Mouse (Mus musculus): ENCODE results near the gene Tmem25. TPM values are rescaled to one million over a fixed set of nuclear protein-coding genes. Genes with fewer than 3 reads are reported as not detected.
"Not testable (repeated sequence)": the region's sequence is repeated elsewhere in the genome, so short reads cannot be mapped to it uniquely, and the experiment has no call there.

Gene Tmem25
- total RNA-seq, 2 experiments from 2014 or later = not detected

GRCm38 (mm10) chr9:44792842-44793241 lies 6.3 kb downstream of the Tmem25 start:
- no peak for ATAC-seq (replicated peaks; ENCODE audit: poor library complexity, severe bottlenecking)

GRCm38 (mm10) chr9:44772750-44773651 lies 26.1 kb downstream of the Tmem25 start:
- ATAC-seq (replicated peaks; ENCODE audit: poor library complexity, severe bottlenecking) = peak; percentile 99

- no peak for ATAC-seq (replicated peaks; ENCODE audit: poor library complexity, severe bottlenecking)
Observed at GRCm38 (mm10) chr9:44772392-44772749, 26.7 kb downstream of the Tmem25 start.

GRCm38 (mm10) chr9:44771376-44771775 lies 27.7 kb downstream of the Tmem25 start:
- ATAC-seq (replicated peaks; ENCODE audit: poor library complexity, severe bottlenecking) = no peak

- ATAC-seq (replicated peaks; ENCODE audit: poor library complexity, severe bottlenecking) = not testable (repeated sequence)
Observed at GRCm38 (mm10) chr9:44768029-44768394, 31.1 kb downstream of the Tmem25 start.

- peak; percentile 92 for ATAC-seq (replicated peaks; ENCODE audit: poor library complexity, severe bottlenecking)
Observed at GRCm38 (mm10) chr9:44767101-44768028, 31.7 kb downstream of the Tmem25 start, which contains the start of the genes Arcn1 and Ift46. Gene Arcn1, minus strand, starts transcription at chr9:44767845. Gene Ift46, plus strand, starts transcription at chr9:44767908.

GRCm38 (mm10) chr9:44760873-44761272 lies 38.2 kb downstream of the Tmem25 start:
- ATAC-seq (replicated peaks; ENCODE audit: poor library complexity, severe bottlenecking) = no peak

GRCm38 (mm10) chr9:44748473-44748872 lies 50.6 kb downstream of the Tmem25 start:
- ATAC-seq (replicated peaks; ENCODE audit: poor library complexity, severe bottlenecking) = no peak

- no peak for ATAC-seq (replicated peaks; ENCODE audit: poor library complexity, severe bottlenecking)
Observed at GRCm38 (mm10) chr9:44747341-44747740, 51.8 kb downstream of the Tmem25 start.

GRCm38 (mm10) chr9:44746666-44747065 lies 52.4 kb downstream of the Tmem25 start:
- no peak for ATAC-seq (replicated peaks; ENCODE audit: poor library complexity, severe bottlenecking)

GRCm38 (mm10) chr9:44745371-44745770 lies 53.7 kb downstream of the Tmem25 start:
- ATAC-seq (replicated peaks; ENCODE audit: poor library complexity, severe bottlenecking) = no peak

Other genes with a start within 250 kb of the Tmem25 start
- not detected in 2 replicates for gene Cxcr5, start 237.4 kb downstream of the Tmem25 start, total RNA-seq (2014; fragmentation: Nextera tagmentation)
- not detected in 2 replicates for gene Cxcr5, start 237.4 kb downstream of the Tmem25 start, total RNA-seq (2017)
- gene Ddx6, start 194.4 kb downstream of the Tmem25 start, total RNA-seq (2014; fragmentation: Nextera tagmentation) = 72.4 and 75.7 TPM in 2 replicates
- 79.6 and 80.6 TPM in 2 replicates for gene Ddx6, start 194.4 kb downstream of the Tmem25 start, total RNA-seq (2017)
- gene Treh, start 126.1 kb downstream of the Tmem25 start, total RNA-seq (2014; fragmentation: Nextera tagmentation) = not detected in 2 replicates
- not detected in 2 replicates for gene Treh, start 126.1 kb downstream of the Tmem25 start, total RNA-seq (2017)
- gene Phldb1, start 64.1 kb downstream of the Tmem25 start, total RNA-seq (2014; fragmentation: Nextera tagmentation) = 2.5 and 3.6 TPM in 2 replicates
- gene Phldb1, start 64.1 kb downstream of the Tmem25 start, total RNA-seq (2017) = 1.0 and 3.1 TPM in 2 replicates
- gene Arcn1, start 31.5 kb downstream of the Tmem25 start, total RNA-seq (2014; fragmentation: Nextera tagmentation) = 133 and 158 TPM in 2 replicates
- 201 and 229 TPM in 2 replicates for gene Arcn1, start 31.5 kb downstream of the Tmem25 start, total RNA-seq (2017)
- gene Ift46, start 31.4 kb downstream of the Tmem25 start, total RNA-seq (2014; fragmentation: Nextera tagmentation) = 19.8 and 43.7 TPM in 2 replicates
- gene Ift46, start 31.4 kb downstream of the Tmem25 start, total RNA-seq (2017) = 32.7 and 39.6 TPM in 2 replicates
- not detected in 2 replicates for gene Ttc36, start 3.8 kb upstream of the Tmem25 start, total RNA-seq (2014; fragmentation: Nextera tagmentation)
- gene Ttc36, start 3.8 kb upstream of the Tmem25 start, total RNA-seq (2017) = not detected in 2 replicates
- 83.6 and 93.1 TPM in 2 replicates for gene Kmt2a, start 82.0 kb upstream of the Tmem25 start, total RNA-seq (2014; fragmentation: Nextera tagmentation)
- gene Kmt2a, start 82.0 kb upstream of the Tmem25 start, total RNA-seq (2017) = 7.4 and 10.8 TPM in 2 replicates
- 710 and 961 TPM in 2 replicates for gene Atp5l, start 121.4 kb upstream of the Tmem25 start, total RNA-seq (2014; fragmentation: Nextera tagmentation)
- 149 and 237 TPM in 2 replicates for gene Atp5l, start 121.4 kb upstream of the Tmem25 start, total RNA-seq (2017)
- 37.9 and 49.8 TPM in 2 replicates for gene Ube4a, start 166.3 kb upstream of the Tmem25 start, total RNA-seq (2014; fragmentation: Nextera tagmentation)
- 25.6 and 28.5 TPM in 2 replicates for gene Ube4a, start 166.3 kb upstream of the Tmem25 start, total RNA-seq (2017)
- gene Cd3g, start 181.1 kb upstream of the Tmem25 start, total RNA-seq (2014; fragmentation: Nextera tagmentation) = not detected in 2 replicates
- gene Cd3g, start 181.1 kb upstream of the Tmem25 start, total RNA-seq (2017) = not detected in 2 replicates
- gene Cd3d, start 182.5 kb upstream of the Tmem25 start, total RNA-seq (2014; fragmentation: Nextera tagmentation) = not detected in 2 replicates
- gene Cd3d, start 182.5 kb upstream of the Tmem25 start, total RNA-seq (2017) = 0.21 TPM in 1 of 2 replicates, not detected in the other
- gene Cd3e, start 210.3 kb upstream of the Tmem25 start, total RNA-seq (2014; fragmentation: Nextera tagmentation) = not detected in 2 replicates
- not detected in 2 replicates for gene Cd3e, start 210.3 kb upstream of the Tmem25 start, total RNA-seq (2017)
- gene Mpzl2, start 240.5 kb upstream of the Tmem25 start, total RNA-seq (2014; fragmentation: Nextera tagmentation) = not detected in 2 replicates
- not detected in 2 replicates for gene Mpzl2, start 240.5 kb upstream of the Tmem25 start, total RNA-seq (2017)

Measured in granulocyte monocyte progenitor cell, adult 5-6 weeks (primary cell).